ENCODE assay signal across 15 mouse cellular contexts in the genomic region with DNA sequence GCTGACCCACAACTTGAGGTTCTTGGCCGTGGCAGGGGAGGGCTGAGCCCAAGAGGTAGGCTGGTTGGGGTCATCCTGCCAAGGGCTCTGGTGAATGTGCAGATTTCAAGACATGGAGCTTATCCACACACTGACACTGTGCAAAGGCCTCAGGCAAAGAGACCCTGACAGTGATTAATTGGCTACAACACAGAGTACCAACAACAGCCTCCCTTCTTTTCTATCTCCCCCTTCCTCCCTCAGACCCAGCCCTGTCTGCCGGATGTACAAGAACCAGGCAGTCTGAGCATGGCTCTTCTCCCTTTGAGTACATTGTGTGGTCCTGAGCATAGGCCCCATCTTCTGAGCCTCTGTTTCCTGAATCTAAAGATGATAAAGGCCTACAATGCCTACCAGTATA.
DNase-seq lines count a peak whose midpoint lies in the region; ATAC-seq lines count a peak whose summit lies in the region.
"Had no signal": no experiment of that assay in that cellular context is flagged by ENCODE, and none has a peak within 500 bp of the region (broad histone marks: within the 10 kb centered on the region; RNA-seq: fewer than 3 reads in every experiment).

No protein-coding gene starts in this region.

- no peak overlapping the region for H3K4me3 ChIP-seq in neural tube, embryonic 11.5 days (ENCODE audit: low read depth, low read length)
- H3K4me3 ChIP-seq in embryonic facial prominence, embryonic 12.5 days = no peak overlapping the region
- no peak overlapping the region for H3K4me3 ChIP-seq in hindbrain, embryonic 14.5 days (replicated peaks; ENCODE audit: low read length)
- H3K4me3 ChIP-seq in heart, embryonic 12.5 days = no peak overlapping the region
- H3K4me3 ChIP-seq: heart, embryonic 15.5 days had no signal

- H3K4me2 ChIP-seq in neural tube, embryonic 11.5 days (ENCODE audit: low read depth) = no peak overlapping the region
- no peak overlapping the region for H3K4me2 ChIP-seq in embryonic facial prominence, embryonic 12.5 days (replicated peaks)
- H3K4me2 ChIP-seq in hindbrain, embryonic 14.5 days (replicated peaks) = no peak overlapping the region
- no peak overlapping the region for H3K4me2 ChIP-seq in heart, embryonic 12.5 days
- H3K4me2 ChIP-seq: heart, embryonic 15.5 days had no signal

- no peaks in the 10 kb centered on the region for H3K9me3 ChIP-seq in neural tube, embryonic 11.5 days (ENCODE audit: control insufficient read depth, low read length)
- H3K9me3 ChIP-seq in embryonic facial prominence, embryonic 12.5 days = no peaks in the 10 kb centered on the region
- no peaks in the 10 kb centered on the region for H3K9me3 ChIP-seq in hindbrain, embryonic 14.5 days (ENCODE audit: control insufficient read depth, low read length)
- no peaks in the 10 kb centered on the region for H3K9me3 ChIP-seq in heart, embryonic 12.5 days (replicated peaks)
- H3K9me3 ChIP-seq: heart, embryonic 15.5 days had no signal

- WGBS in neural tube, embryonic 11.5 days = 42% methylated on average over 2 of the region's 2 CpGs
- WGBS in embryonic facial prominence, embryonic 12.5 days = 43% methylated on average over 2 of the region's 2 CpGs
- 38% methylated on average over 2 of the region's 2 CpGs for WGBS in hindbrain, embryonic 14.5 days
- 51% methylated on average over 2 of the region's 2 CpGs for WGBS in heart, embryonic 12.5 days

- ATAC-seq in neural tube, embryonic 11.5 days (ENCODE audit: insufficient read depth, low FRiP score, low TSS enrichment) = no peak
- peak; percentile 62; the same call in 1 of the 2 replicates for ATAC-seq in embryonic facial prominence, embryonic 12.5 days (ENCODE audit: insufficient number of reproducible peaks, insufficient read depth, low FRiP score, low TSS enrichment)
- peak; percentile 73; the same call in 1 of the 2 replicates for ATAC-seq in hindbrain, embryonic 14.5 days (ENCODE audit: low FRiP score)
- ATAC-seq in heart, embryonic 12.5 days (ENCODE audit: insufficient number of reproducible peaks, low FRiP score) = no peak
- ATAC-seq: CD4-positive, CD25-positive, alpha-beta regulatory T cell, adult 4 months had no signal

- no peaks in the 10 kb centered on the region for H3K4me1 ChIP-seq in neural tube, embryonic 11.5 days (ENCODE audit: control insufficient read depth, insufficient read depth, low read length)
- H3K4me1 ChIP-seq in embryonic facial prominence, embryonic 12.5 days = 0 out of 2 replicates have a peak, but pooled peaks cover 4% of the 10 kb centered on the region
- H3K4me1 ChIP-seq in hindbrain, embryonic 14.5 days (replicated peaks; ENCODE audit: control insufficient read depth, insufficient read depth, low read length) = peaks cover 4% of the 10 kb centered on the region; the same call in 1 of the 2 replicates
- H3K4me1 ChIP-seq in heart, embryonic 12.5 days (replicated peaks) = peaks cover 17% of the 10 kb centered on the region

- H3K27me3 ChIP-seq in neural tube, embryonic 11.5 days (ENCODE audit: control insufficient read depth, insufficient read depth, low read length) = no peaks in the 10 kb centered on the region
- H3K27me3 ChIP-seq in embryonic facial prominence, embryonic 12.5 days = no peaks in the 10 kb centered on the region
- no peaks in the 10 kb centered on the region for H3K27me3 ChIP-seq in hindbrain, embryonic 14.5 days (ENCODE audit: control insufficient read depth, insufficient read depth, low read length)
- no peaks in the 10 kb centered on the region for H3K27me3 ChIP-seq in heart, embryonic 12.5 days (replicated peaks)
- H3K27me3 ChIP-seq: heart, embryonic 15.5 days had no signal

- H3K9ac ChIP-seq in neural tube, embryonic 11.5 days (ENCODE audit: low read length) = no peak overlapping the region
- no peak overlapping the region for H3K9ac ChIP-seq in embryonic facial prominence, embryonic 12.5 days
- no peak overlapping the region for H3K9ac ChIP-seq in hindbrain, embryonic 14.5 days
- no peak overlapping the region for H3K9ac ChIP-seq in heart, embryonic 12.5 days
- H3K9ac ChIP-seq: heart, embryonic 15.5 days had no signal

- peak; percentile 45 for DNase-seq in neural tube, embryonic 11.5 days (ENCODE audit: low spot score)
- DNase-seq in neural tube, embryonic 10.5 days (ENCODE audit: extremely low spot score, low spot score) = no peak
- peak; percentile 50 for DNase-seq in hindbrain, embryonic 14.5 days (ENCODE audit: low spot score)
- no peak for DNase-seq in testis, postnatal 10 days (ENCODE audit: low spot score)
- DNase-seq in layer of hippocampus, adult 9-11 months = no peak
- DNase-seq: adrenal gland, adult 8-10 months; cerebellum, adult 8-10 months; liver; lung, adult 2 months; right cerebral cortex, postnatal 4 days; thymus, adult 2 months had no signal

- H3K36me3 ChIP-seq in neural tube, embryonic 11.5 days (ENCODE audit: control insufficient read depth, insufficient read depth, low read length) = no peaks in the 10 kb centered on the region
- 0 out of 2 replicates have a peak, but pooled peaks cover 4% of the 10 kb centered on the region for H3K36me3 ChIP-seq in embryonic facial prominence, embryonic 12.5 days
- H3K36me3 ChIP-seq in hindbrain, embryonic 14.5 days (replicated peaks; ENCODE audit: control insufficient read depth, insufficient read depth) = no peaks in the 10 kb centered on the region
- no peaks in the 10 kb centered on the region for H3K36me3 ChIP-seq in heart, embryonic 12.5 days
- H3K36me3 ChIP-seq: heart, embryonic 15.5 days had no signal

- H3K27ac ChIP-seq in neural tube, embryonic 11.5 days (ENCODE audit: low read depth, low read length) = no peak overlapping the region
- H3K27ac ChIP-seq in embryonic facial prominence, embryonic 12.5 days = no peak overlapping the region
- H3K27ac ChIP-seq in hindbrain, embryonic 14.5 days = peak overlapping the region; percentile 58; the same call in 1 of the 2 replicates
- H3K27ac ChIP-seq in heart, embryonic 12.5 days (ENCODE audit: poor library complexity, severe bottlenecking) = no peak overlapping the region
- H3K27ac ChIP-seq: heart, embryonic 15.5 days had no signal

Comparison
In these comparisons a context has a peak if more than half of its experiments do, and no peak if none do; other contexts are left out.
1. DNase-seq: peak in neural tube, embryonic 11.5 days (single experiment) and hindbrain, embryonic 14.5 days (single experiment); none in neural tube, embryonic 10.5 days (single experiment), testis, postnatal 10 days (single experiment) and layer of hippocampus, adult 9-11 months (single experiment).
2. ATAC-seq: peak in embryonic facial prominence, embryonic 12.5 days (single experiment) and hindbrain, embryonic 14.5 days (single experiment); none in neural tube, embryonic 11.5 days (single experiment) and heart, embryonic 12.5 days (single experiment).